Mouse (Mus musculus): ENCODE data around the gene Pcyt1a. TPM values are rescaled to one million over a fixed set of nuclear protein-coding genes. Genes with fewer than 3 reads are reported as not detected.

The Pcyt1a gene
- total and polyA plus RNA-seq, 3 experiments = 17.0 to 25.7 (median 21.1) TPM

DNA sequence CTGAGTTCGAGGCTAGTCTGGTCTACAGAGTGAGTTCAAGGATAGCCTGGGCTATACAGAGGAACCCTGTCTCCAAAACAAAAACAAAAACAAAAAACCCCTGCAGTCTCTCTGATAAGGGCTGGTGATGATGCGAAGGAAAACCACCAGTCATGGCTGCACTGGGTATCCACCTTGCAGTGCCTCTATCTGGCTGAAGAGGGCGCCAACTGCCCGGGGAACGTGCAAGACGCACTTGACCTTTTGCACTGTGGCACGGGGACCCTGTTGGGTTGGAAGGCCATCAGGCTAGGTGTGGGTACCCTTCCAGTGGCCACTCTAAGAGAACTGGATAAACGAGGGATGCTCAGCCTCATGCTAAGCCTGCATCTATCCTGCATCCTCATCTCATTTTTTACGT lies 76.7 kb downstream of the Pcyt1a start (continued):
- TF ChIP-seq MYC (IDR thresholded peaks at IDR 0.05; ENCODE audit: low read depth, low read length) = no peak
- no peak for TF ChIP-seq MEF2A (IDR thresholded peaks at IDR 0.05; ENCODE audit: borderline replicate concordance, low read depth, low read length)
- no peak for TF ChIP-seq MAFK (IDR thresholded peaks at IDR 0.05; ENCODE audit: insufficient replicate concordance, low read length)
- TF ChIP-seq HCFC1 (IDR thresholded peaks at IDR 0.05; ENCODE audit: low read depth, low read length) = no peak
- no peak for TF ChIP-seq UBTF (IDR thresholded peaks at IDR 0.05; ENCODE audit: low read depth, low read length)

DNA sequence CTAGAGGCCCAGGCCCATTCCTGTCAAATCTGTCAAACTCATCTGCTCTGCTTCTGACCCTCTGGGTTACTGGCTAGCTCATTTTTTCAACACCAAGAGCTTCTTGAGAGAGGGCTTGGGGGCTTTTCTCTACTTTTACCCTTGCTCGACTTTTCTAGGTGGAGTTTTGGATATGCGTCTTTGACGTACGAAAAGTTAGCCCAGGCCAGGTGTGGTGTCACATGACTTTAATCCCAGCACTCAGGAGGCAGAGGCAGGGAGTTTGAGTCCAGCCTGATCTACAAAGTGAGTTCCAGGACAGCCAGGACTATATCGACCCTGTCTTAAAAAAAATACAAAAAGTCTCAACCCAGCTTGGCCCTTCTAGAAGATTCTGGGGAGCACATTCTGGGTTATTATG lies 77.3 kb downstream of the Pcyt1a start:
- peaks cover 0 to 3% of the 10 kb centered on the region in 2 experiments; a peak in 1 of 4 replicates for H3K4me1 ChIP-seq (ENCODE audit: control insufficient read depth in 1 of 2, insufficient read depth in 2 of 2)
- dilution Hi-C loops (cut with MboI; ENCODE audit: extremely low pct_ligation_motif_present, extremely low pct_unique_long_range_greater_than_20kb, low sequenced_read_pairs) (no loop called here), in situ Hi-C loops (cut with MboI; ENCODE audit: low pct_ligation_motif_present, low pct_unique_long_range_greater_than_20kb, low sequenced_read_pairs) (no loop called here)
- no peak overlapping the region for H3K9ac ChIP-seq (ENCODE audit: insufficient read depth, low read depth)
- no peak overlapping the region for H3K4me2 ChIP-seq (ENCODE audit: insufficient read depth, low read depth, poor library complexity, severe bottlenecking)
- H3K27me3 ChIP-seq (replicated peaks) = peaks cover 5% of the 10 kb centered on the region
- no peak overlapping the region for H3K27ac ChIP-seq (ENCODE audit: insufficient read depth, low read depth)
- H3K79me2 ChIP-seq (replicated peaks; ENCODE audit: control insufficient read depth, extremely low read depth, insufficient read depth, poor library complexity, severe bottlenecking) = no peaks in the 10 kb centered on the region
- H3K36me3 ChIP-seq (replicated peaks in 1 of 2; ENCODE audit: control insufficient read depth in 1 of 2, insufficient read depth in 1 of 2, low read length in 1 of 2) = no peaks in the 10 kb centered on the region
- DNase-seq (ENCODE audit: extremely low read depth) = no peak
- H3K4me3 ChIP-seq (replicated peaks in 1 of 3; ENCODE audit: low read depth in 2 of 3, low read length in 2 of 3, poor library complexity in 1 of 3) = no peak overlapping the region
- H3K9me3 ChIP-seq (replicated peaks; ENCODE audit: low read length) = no peaks in the 10 kb centered on the region
- TF ChIP-seq USF1 (IDR thresholded peaks at IDR 0.05; ENCODE audit: low read depth, low read length) = no peak
- no peak for TF ChIP-seq MAFK (IDR thresholded peaks at IDR 0.05; ENCODE audit: insufficient replicate concordance, low read length)
- TF ChIP-seq MXI1 (IDR thresholded peaks at IDR 0.05; ENCODE audit: low read depth, low read length) = no peak
- no peak for TF ChIP-seq USF2 (conservative IDR thresholded peaks at IDR 0.05; ENCODE audit: low read depth, low read length)
- TF ChIP-seq UBTF (IDR thresholded peaks at IDR 0.05; ENCODE audit: low read depth, low read length) = no peak
- no peak for TF ChIP-seq ZNF384 (IDR thresholded peaks at IDR 0.05; ENCODE audit: low read depth, low read length)
- TF ChIP-seq ZMIZ1 (IDR thresholded peaks at IDR 0.05; ENCODE audit: low read depth, low read length) = no peak
- no peak for TF ChIP-seq BHLHE40 (IDR thresholded peaks at IDR 0.05; ENCODE audit: low read depth, low read length)
- TF ChIP-seq ZKSCAN1 (IDR thresholded peaks at IDR 0.05; ENCODE audit: borderline replicate concordance, low read depth, low read length) = no peak
- no peak for TF ChIP-seq ELF1 (IDR thresholded peaks at IDR 0.05; ENCODE audit: low read depth, low read length)
- TF ChIP-seq CHD2 (IDR thresholded peaks at IDR 0.05; ENCODE audit: low read length) = no peak
- TF ChIP-seq NELFE (IDR thresholded peaks at IDR 0.05; ENCODE audit: low read depth, low read length) = no peak
- no peak for TF ChIP-seq RCOR1 (conservative IDR thresholded peaks at IDR 0.05; ENCODE audit: low read depth, low read length)

DNA sequence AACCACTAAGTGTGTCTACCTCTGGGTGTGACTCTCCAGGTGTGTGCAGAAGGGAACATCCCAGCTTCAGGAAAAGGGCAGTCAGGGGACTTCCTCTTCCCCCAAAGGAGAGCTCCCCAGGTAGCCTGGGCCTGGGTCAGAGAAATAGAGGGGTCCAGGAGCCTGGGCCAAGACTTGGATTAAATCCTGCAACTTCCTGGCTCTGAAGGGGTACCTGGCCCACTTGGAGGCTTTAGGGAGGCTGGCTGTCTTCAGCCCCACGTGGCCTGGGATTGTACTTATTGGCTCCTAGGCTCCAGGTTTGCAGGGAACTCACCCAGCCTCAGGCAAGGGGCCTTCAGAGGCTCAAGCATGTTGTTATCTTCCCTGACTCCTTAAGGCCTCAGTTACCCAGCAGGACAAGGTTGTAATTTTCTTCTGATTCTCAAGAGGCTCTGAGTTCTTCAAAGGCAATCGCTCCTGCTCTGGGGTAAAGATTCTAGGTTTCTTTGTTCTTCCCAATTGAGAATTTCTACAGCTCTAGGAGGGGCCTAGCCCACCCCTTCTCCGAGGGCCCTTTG lies 77.9 kb downstream of the Pcyt1a start:
- no peaks in the 10 kb centered on the region for H3K79me2 ChIP-seq (replicated peaks; ENCODE audit: control insufficient read depth, extremely low read depth, insufficient read depth, poor library complexity, severe bottlenecking)
- dilution Hi-C loops (cut with MboI; ENCODE audit: extremely low pct_ligation_motif_present, extremely low pct_unique_long_range_greater_than_20kb, low sequenced_read_pairs) = no loop called here
- no peak overlapping the region for H3K9ac ChIP-seq (ENCODE audit: insufficient read depth, low read depth)
- peaks cover 5% of the 10 kb centered on the region for H3K27me3 ChIP-seq (replicated peaks)
- no peak for DNase-seq (ENCODE audit: extremely low read depth)
- H3K4me3 ChIP-seq (replicated peaks in 1 of 3; ENCODE audit: low read depth in 2 of 3, low read length in 2 of 3, poor library complexity in 1 of 3) = no peak overlapping the region
- 0 out of 4 replicates have a peak, but pooled peaks cover 0 to 2% of the 10 kb centered on the region in 2 experiments for H3K4me1 ChIP-seq (ENCODE audit: control insufficient read depth in 1 of 2, insufficient read depth in 2 of 2)
- TF ChIP-seq USF1 (IDR thresholded peaks at IDR 0.05; ENCODE audit: low read depth, low read length) = no peak
- TF ChIP-seq NELFE (IDR thresholded peaks at IDR 0.05; ENCODE audit: low read depth, low read length) = no peak
- TF ChIP-seq USF2 (conservative IDR thresholded peaks at IDR 0.05; ENCODE audit: low read depth, low read length) = no peak
- no peak overlapping the region for H3K27ac ChIP-seq (ENCODE audit: insufficient read depth, low read depth)
- no peak overlapping the region for H3K4me2 ChIP-seq (ENCODE audit: insufficient read depth, low read depth, poor library complexity, severe bottlenecking)
- no peaks in the 10 kb centered on the region for H3K9me3 ChIP-seq (replicated peaks; ENCODE audit: low read length)
- in situ Hi-C loops (cut with MboI; ENCODE audit: low pct_ligation_motif_present, low pct_unique_long_range_greater_than_20kb, low sequenced_read_pairs) = no loop called here
- no peaks in the 10 kb centered on the region for H3K36me3 ChIP-seq (replicated peaks in 1 of 2; ENCODE audit: control insufficient read depth in 1 of 2, insufficient read depth in 1 of 2, low read length in 1 of 2)
